Mouse (Mus musculus) hindbrain, embryonic 16.5 days (tissue): ENCODE data around the gene Aacs. TPM values are rescaled to one million over a fixed set of nuclear protein-coding genes. Genes with fewer than 3 reads are reported as not detected.

Experiments used
- ATAC-seq: fragments of 200-750 bp; cut with Nextera tagmentation; 2 replicates; pipeline ENCODE4 v1.8.0; 2017; ENCODE audit warnings: moderate TSS enrichment, moderate library complexity
- H3K27ac ChIP-seq: fragments of 300-500 bp; sonication (generic); 2 replicates; pipeline ENCODE4 v1.5.1; 2014; ENCODE audit warnings: low read depth, mild to moderate bottlenecking, control low read depth, low read length, moderate library complexity
- H3K27me3 ChIP-seq: fragments of 300-500 bp; sonication (generic); replicated peaks from 2 replicates; pipeline ENCODE4 v1.6.1; 2014; ENCODE audit warnings: low read length; ENCODE audit not compliant: control insufficient read depth, insufficient read depth
- H3K36me3 ChIP-seq: fragments of 300-500 bp; sonication (generic); 2 replicates; pipeline ENCODE4 v1.6.1; 2014; ENCODE audit warnings: mild to moderate bottlenecking, low read length, moderate library complexity, mixed read lengths; ENCODE audit not compliant: control insufficient read depth, insufficient read depth
- H3K4me1 ChIP-seq: fragments of 300-500 bp; sonication (generic); 2 replicates; pipeline ENCODE4 v1.6.1; 2014; ENCODE audit warnings: low read depth, low read length; ENCODE audit not compliant: control insufficient read depth, insufficient read depth
- H3K4me2 ChIP-seq: fragments of 300-500 bp; sonication (generic); 2 replicates; pipeline ENCODE4 v1.6.1; 2014; ENCODE audit warnings: mild to moderate bottlenecking, low read length, control low read depth, moderate library complexity
- H3K4me3 ChIP-seq: fragments of 300-500 bp; sonication (generic); 2 replicates; pipeline ENCODE4 v1.5.1; 2014; ENCODE audit warnings: mild to moderate bottlenecking, low read length, control low read depth, moderate library complexity
- H3K9ac ChIP-seq: fragments of 300-500 bp; sonication (generic); 2 replicates; pipeline ENCODE4 v1.6.1; 2014; ENCODE audit warnings: low read depth, mild to moderate bottlenecking, control low read depth, low read length, moderate library complexity
- H3K9me3 ChIP-seq: fragments of 300-500 bp; sonication (generic); 2 replicates; pipeline ENCODE4 v1.6.1; 2014; ENCODE audit warnings: mild to moderate bottlenecking, low read length, moderate library complexity; ENCODE audit not compliant: control insufficient read depth
- whole genome bisulfite sequencing: fragments of 180-500 bp; shearing (Covaris S2); extraction: QIAGEN DNeasy Blood & Tissue Kit; methylation state at CpG from one replicate; pipeline ENCODE4 v1.1.7; 2014; 5-methylcytosine and 5-hydroxymethylcytosine counted together
- polyA plus RNA-seq: library from polyadenylated mRNA; unstranded; fragments of >200 nt; fragmentation: Nextera tagmentation; extraction: Ambion mirVana; gene quantifications from 2 replicates; pipeline ENCODE4 v1.2.1, GENCODE M21; 2015

Gene Aacs
- polyA plus RNA-seq, 1 experiment from 2014 or later = 123 TPM

GRCm38 (mm10) chr5:125460574-125460973 lies 15.0 kb upstream of the Aacs start:
- Histone ChIP-seq H3K9ac (no peak overlapping the region), H3K9me3 (no peaks in the 10 kb centered on the region)
- ATAC-seq = no peak

GRCm38 (mm10) chr5:125461868-125462445 lies 13.7 kb upstream of the Aacs start:
- no peak for ATAC-seq
- WGBS = 56% methylated on average over 10 of the region's 10 CpGs

More at GRCm38 (mm10) chr5:125460574-125460973, 15.0 kb upstream of the Aacs start:
- Histone ChIP-seq H3K27ac (no peak overlapping the region), H3K4me2 (no peak overlapping the region), H3K27me3 (no peaks in the 10 kb centered on the region), H3K4me3 (no peak overlapping the region), H3K4me1 (peaks cover 4% of the 10 kb centered on the region), H3K36me3 (peaks cover 2% of the 10 kb centered on the region; the same call in 1 of the 2 replicates)
- WGBS = 85% methylated on average over 3 of the region's 3 CpGs

DNA sequence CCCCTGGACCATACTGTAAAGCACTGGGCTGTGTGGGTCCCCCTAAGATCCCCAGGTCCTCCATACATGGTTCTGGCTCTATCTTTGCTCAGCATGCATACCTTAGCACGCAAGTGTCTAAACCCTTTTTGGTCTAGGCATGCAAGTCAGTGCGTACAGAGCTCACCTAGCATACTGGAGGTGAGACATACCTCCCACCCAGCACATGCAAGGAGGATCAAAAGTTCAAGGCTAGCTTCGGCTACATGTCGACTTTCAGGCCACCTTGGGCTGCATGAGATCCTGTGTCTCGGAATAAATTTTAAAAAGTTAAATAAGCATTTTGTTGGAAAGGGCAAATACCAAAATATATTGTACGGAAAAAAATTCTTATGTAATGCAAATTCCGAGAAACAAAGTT lies 10.4 kb upstream of the Aacs start:
- Histone ChIP-seq H3K9ac (no peak overlapping the region), H3K4me2 (peak overlapping the region; percentile 63), H3K27me3 (no peaks in the 10 kb centered on the region), H3K4me3 (peak overlapping the region; percentile 37), H3K27ac (peak overlapping the region; percentile 7), H3K4me1 (peaks cover 4% of the 10 kb centered on the region), H3K9me3 (no peaks in the 10 kb centered on the region), H3K36me3 (no peaks in the 10 kb centered on the region)
- ATAC-seq = peak; percentile 19; the same call in 1 of the 2 replicates
- WGBS = 41% methylated on average over 7 of the region's 7 CpGs

More at GRCm38 (mm10) chr5:125461868-125462445, 13.7 kb upstream of the Aacs start:
- peaks cover 4% of the 10 kb centered on the region for H3K4me1 ChIP-seq
- H3K9ac ChIP-seq = no peak overlapping the region
- no peak overlapping the region for H3K4me3 ChIP-seq
- no peak overlapping the region for H3K27ac ChIP-seq
- H3K27me3 ChIP-seq = no peaks in the 10 kb centered on the region
- H3K36me3 ChIP-seq = peaks cover 2% of the 10 kb centered on the region; the same call in 1 of the 2 replicates
- H3K4me2 ChIP-seq = no peak overlapping the region
- H3K9me3 ChIP-seq = no peaks in the 10 kb centered on the region

DNA sequence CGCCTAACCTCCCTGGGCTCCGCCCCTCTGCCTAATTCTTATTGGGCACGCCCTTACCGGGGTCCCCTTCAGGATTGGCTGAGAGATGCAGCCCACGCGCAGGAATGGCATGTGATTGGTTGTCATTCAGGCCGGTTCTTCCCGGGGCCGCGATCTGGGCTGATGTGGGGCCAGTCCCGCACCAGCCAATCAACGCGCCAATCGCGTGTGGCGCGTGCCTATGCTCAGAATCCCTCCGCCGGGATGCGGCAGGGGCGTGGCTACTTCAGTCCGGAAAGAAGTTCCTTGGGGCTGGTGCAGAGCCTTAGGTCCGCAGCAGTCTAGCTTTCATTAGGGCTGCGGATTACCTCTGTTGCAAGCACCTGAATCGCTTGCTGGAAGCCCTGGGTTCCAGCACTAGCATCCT lies 9.9 kb upstream of the Aacs start:
- peak; percentile 100 for ATAC-seq
- peak overlapping the region; percentile 52; the same call in 1 of the 2 replicates for H3K9ac ChIP-seq
- peaks cover 4% of the 10 kb centered on the region for H3K4me1 ChIP-seq
- peak overlapping the region; percentile 63 for H3K4me2 ChIP-seq
- no peaks in the 10 kb centered on the region for H3K27me3 ChIP-seq
- peak overlapping the region; percentile 68; the same call in 1 of the 2 replicates for H3K27ac ChIP-seq
- no peaks in the 10 kb centered on the region for H3K9me3 ChIP-seq
- 0% methylated on average over 25 of the region's 25 CpGs for WGBS
- no peaks in the 10 kb centered on the region for H3K36me3 ChIP-seq
- peak overlapping the region; percentile 37 for H3K4me3 ChIP-seq

- WGBS = 92% methylated on average over 5 of the region's 5 CpGs
- Histone ChIP-seq H3K27me3 (no peaks in the 10 kb centered on the region), H3K9me3 (no peaks in the 10 kb centered on the region), H3K9ac (no peak overlapping the region), H3K4me3 (no peak overlapping the region), H3K4me1 (peaks cover 4% of the 10 kb centered on the region), H3K27ac (no peak overlapping the region), H3K36me3 (no peaks in the 10 kb centered on the region), H3K4me2 (no peak overlapping the region)
- no peak for ATAC-seq
These were observed 9.1 kb upstream of the Aacs start for GRCm38 (mm10) chr5:125466483-125466882.

GRCm38 (mm10) chr5:125467261-125467660 lies 8.4 kb upstream of the Aacs start:
- Histone ChIP-seq H3K9ac (no peak overlapping the region), H3K36me3 (no peaks in the 10 kb centered on the region), H3K4me2 (no peak overlapping the region), H3K4me1 (peaks cover 4% of the 10 kb centered on the region), H3K9me3 (no peaks in the 10 kb centered on the region), H3K27me3 (no peaks in the 10 kb centered on the region), H3K27ac (no peak overlapping the region), H3K4me3 (no peak overlapping the region)
- no peak for ATAC-seq
- WGBS = 91% methylated on average over 14 of the region's 14 CpGs

GRCm38 (mm10) chr5:125470713-125471112 lies 4.9 kb upstream of the Aacs start:
- Histone ChIP-seq H3K9ac (no peak overlapping the region), H3K9me3 (no peaks in the 10 kb centered on the region), H3K4me3 (no peak overlapping the region), H3K4me1 (no peaks in the 10 kb centered on the region), H3K4me2 (no peak overlapping the region), H3K36me3 (no peaks in the 10 kb centered on the region), H3K27ac (no peak overlapping the region), H3K27me3 (no peaks in the 10 kb centered on the region)
- ATAC-seq = no peak
- 89% methylated on average over 4 of the region's 4 CpGs for WGBS

- H3K4me3 ChIP-seq = no peak overlapping the region
- no peak overlapping the region for H3K9ac ChIP-seq
- H3K9me3 ChIP-seq = no peaks in the 10 kb centered on the region
- no peak overlapping the region for H3K4me2 ChIP-seq
- no peak overlapping the region for H3K27ac ChIP-seq
- WGBS = 78% methylated on average over 9 of the region's 9 CpGs
- H3K27me3 ChIP-seq = no peaks in the 10 kb centered on the region
- ATAC-seq = no peak
- H3K4me1 ChIP-seq = peaks cover 15% of the 10 kb centered on the region
- H3K36me3 ChIP-seq = no peaks in the 10 kb centered on the region
These were observed 2.7 kb upstream of the Aacs start for GRCm38 (mm10) chr5:125472796-125473475.

DNA sequence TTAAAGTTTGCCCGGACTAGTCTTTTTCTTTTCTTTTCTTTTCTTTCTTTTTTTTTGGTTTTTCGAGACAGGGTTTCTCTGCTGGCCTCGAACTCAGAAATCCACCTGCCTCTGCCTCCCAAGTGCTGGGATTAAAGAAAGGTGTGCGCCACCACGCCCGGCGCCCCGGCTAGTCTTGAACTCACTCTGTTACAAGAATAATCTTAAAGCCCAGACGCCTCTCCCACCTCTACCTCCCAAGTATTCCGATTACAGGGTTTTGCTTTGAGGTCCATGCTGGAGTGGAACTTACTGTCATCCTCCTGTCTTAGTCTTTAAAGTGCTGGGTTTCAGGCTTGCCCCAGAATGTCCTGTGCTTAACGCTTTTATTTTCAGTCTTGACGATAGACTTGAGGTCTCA lies 584 bp upstream of the Aacs start:
- Histone ChIP-seq H3K9ac (peak overlapping the region; percentile 89; the same call in 1 of the 2 replicates), H3K27ac (peak overlapping the region; percentile 66), H3K4me3 (peak overlapping the region; percentile 82), H3K36me3 (no peaks in the 10 kb centered on the region), H3K9me3 (no peaks in the 10 kb centered on the region), H3K4me2 (peak overlapping the region; percentile 75), H3K4me1 (peaks cover 23% of the 10 kb centered on the region), H3K27me3 (no peaks in the 10 kb centered on the region)
- WGBS = 61% methylated on average over 12 of the region's 12 CpGs
- no peak for ATAC-seq
